Mouse (Mus musculus) forebrain, postnatal 0 days (tissue): Measurements from ENCODE around the gene Adamtsl3. TPM values are rescaled to one million over a fixed set of nuclear protein-coding genes. Genes with fewer than 3 reads are reported as not detected.
"Not testable (repeated sequence)": the region's sequence is repeated elsewhere in the genome, so short reads cannot be mapped to it uniquely, and the experiment has no call there.

Source experiments
- ATAC-seq: fragments of 200-750 bp; cut with Nextera tagmentation; 2 replicates; pipeline ENCODE4 v1.8.0; 2017; ENCODE audit warnings: mild to moderate bottlenecking, moderate library complexity
- DNase-seq: peaks from one replicate; pipeline ENCODE4 v3.0.0-alpha.2; 2015
- H3K27ac ChIP-seq: fragments of 300-500 bp; sonication (generic); 2 replicates; pipeline ENCODE4 v1.5.1; 2014; ENCODE audit warnings: low read depth, mild to moderate bottlenecking, antibody characterized with exemption, low read length, moderate library complexity, mixed read lengths
- H3K27me3 ChIP-seq: fragments of 300-500 bp; sonication (generic); 2 replicates; pipeline ENCODE4 v1.6.1; 2014; ENCODE audit warnings: mild to moderate bottlenecking, low read length, mixed read lengths; ENCODE audit not compliant: insufficient read depth
- H3K36me3 ChIP-seq: fragments of 300-500 bp; sonication (generic); 2 replicates; pipeline ENCODE4 v1.6.1; 2014; ENCODE audit warnings: mild to moderate bottlenecking, moderate library complexity; ENCODE audit not compliant: insufficient read depth
- H3K4me1 ChIP-seq: fragments of 300-500 bp; sonication (generic); 2 replicates; pipeline ENCODE4 v1.6.1; 2014; ENCODE audit warnings: antibody characterized with exemption; ENCODE audit not compliant: insufficient read depth
- H3K4me2 ChIP-seq: fragments of 300-500 bp; sonication (generic); 2 replicates; pipeline ENCODE4 v1.6.1; 2014; ENCODE audit warnings: low read depth, mild to moderate bottlenecking, moderate library complexity
- H3K4me3 ChIP-seq: fragments of 300-500 bp; sonication (generic); 2 replicates; pipeline ENCODE4 v1.5.1; 2014; ENCODE audit warnings: low read depth, low read length, mixed read lengths
- H3K9ac ChIP-seq: fragments of 300-500 bp; sonication (generic); 2 replicates; pipeline ENCODE4 v1.6.1; 2014; ENCODE audit warnings: mild to moderate bottlenecking
- H3K9me3 ChIP-seq: fragments of 300-500 bp; sonication (generic); 2 replicates; pipeline ENCODE4 v1.6.1; 2016; ENCODE audit warnings: low read length
- CTCF ChIP-seq: sonication (generic); IDR thresholded peaks from 2 replicates; pipeline ENCODE4 v1.5.1; 2016; ENCODE audit warnings: antibody characterized with exemption, control low read depth, low read depth
- WGBS: fragments of 180-500 bp; shearing (Covaris S2); extraction: QIAGEN DNeasy Blood & Tissue Kit; methylation state at CpG from one replicate; pipeline ENCODE4 v1.1.7; 2014; 5-methylcytosine and 5-hydroxymethylcytosine counted together
- polyA plus RNA-seq: library from polyadenylated mRNA; unstranded; fragments of >200 nt; fragmentation: Nextera tagmentation; extraction: Ambion mirVana; gene quantifications from 2 replicates; pipeline ENCODE4 v1.2.1, GENCODE M21; 2015
- total RNA-seq: library from RNA; depleted of rRNA; stranded (reverse); fragments of >200 nt; gene quantifications from 2 replicates; pipeline ENCODE4 v1.2.3, GENCODE M21; 2014

The Adamtsl3 gene
- total and polyA plus RNA-seq, 2 experiments from 2014 or later: 0.61 to 4.8 TPM

DNA sequence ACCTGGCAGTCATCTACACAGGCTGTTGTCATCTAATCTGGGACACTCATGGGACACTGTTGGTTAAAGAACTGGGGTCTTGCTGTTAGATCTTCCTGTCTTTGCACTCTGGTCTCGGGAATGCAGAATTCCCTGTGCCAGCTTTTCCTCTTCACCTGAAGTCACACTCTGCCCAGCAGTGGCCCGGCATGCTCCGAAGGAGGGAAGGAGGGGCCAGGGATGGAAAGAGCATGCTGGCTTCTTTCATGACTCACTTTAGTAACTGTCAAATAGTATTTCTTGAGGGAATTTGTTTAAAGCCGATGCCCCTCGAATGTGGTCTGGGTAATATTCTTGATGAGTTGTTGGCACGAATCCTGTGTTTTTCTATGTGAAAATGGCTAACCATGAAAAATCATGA, 81.2 kb downstream of the Adamtsl3 start:
- no peak for ATAC-seq
- 88% methylated on average over 6 of the region's 6 CpGs for WGBS
- no peak for TF ChIP-seq CTCF

GRCm38 (mm10) chr7:82417053-82417452, 81.6 kb downstream of the Adamtsl3 start:
- ATAC-seq (no peak), DNase-seq (no peak)
- Histone ChIP-seq H3K4me1 (no peaks in the 10 kb centered on the region), H3K9ac (no peak overlapping the region), H3K4me3 (no peak overlapping the region), H3K4me2 (no peak overlapping the region), H3K9me3 (no peaks in the 10 kb centered on the region), H3K36me3 (no peaks in the 10 kb centered on the region), H3K27me3 (no peaks in the 10 kb centered on the region), H3K27ac (no peak overlapping the region)
- WGBS: 83% methylated on average over 4 of the region's 4 CpGs
- no peak for TF ChIP-seq CTCF

More for the DNA sequence above, 81.2 kb downstream of the Adamtsl3 start:
- no peaks in the 10 kb centered on the region for H3K4me1 ChIP-seq
- H3K9me3 ChIP-seq: no peaks in the 10 kb centered on the region
- no peaks in the 10 kb centered on the region for H3K27me3 ChIP-seq
- no peaks in the 10 kb centered on the region for H3K36me3 ChIP-seq
- DNase-seq: no peak
- no peak overlapping the region for H3K9ac ChIP-seq
- H3K27ac ChIP-seq: no peak overlapping the region
- H3K4me2 ChIP-seq: no peak overlapping the region
- H3K4me3 ChIP-seq: no peak overlapping the region

- 53% methylated on average over 6 of the region's 6 CpGs for WGBS
- H3K4me3 ChIP-seq, H3K36me3 ChIP-seq, H3K4me2 ChIP-seq, H3K27me3 ChIP-seq, H3K9ac ChIP-seq, H3K27ac ChIP-seq, H3K9me3 ChIP-seq, H3K4me1 ChIP-seq: not testable (repeated sequence)
- DNase-seq (peak; percentile 26), ATAC-seq (peak; percentile 80)
These were observed 85.0 kb downstream of the Adamtsl3 start for GRCm38 (mm10) chr7:82420329-82421052.

GRCm38 (mm10) chr7:82422561-82422960, 87.1 kb downstream of the Adamtsl3 start:
- no peak for ATAC-seq
- TF ChIP-seq CTCF: no peak

DNA sequence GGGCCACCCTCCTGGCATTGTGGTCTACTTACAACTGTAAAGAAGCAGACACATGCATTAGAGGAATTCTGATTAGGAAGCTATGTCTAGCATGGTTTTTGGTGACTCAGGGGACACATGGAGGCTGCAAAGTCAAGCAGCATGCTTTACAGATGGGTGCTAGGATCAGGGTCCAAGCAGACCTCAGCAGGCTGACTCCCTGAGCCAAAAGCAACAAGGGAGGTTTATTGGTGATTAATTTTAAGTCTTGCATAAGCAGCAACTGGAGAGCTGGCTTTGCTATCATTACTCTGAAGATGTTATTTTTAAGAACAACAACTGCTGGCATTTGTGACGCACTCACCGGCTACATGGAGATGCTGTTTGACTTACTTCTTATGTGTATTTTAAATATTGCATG, 88.1 kb downstream of the Adamtsl3 start:
- no peak overlapping the region for H3K4me2 ChIP-seq
- H3K9ac ChIP-seq: no peak overlapping the region
- no peak overlapping the region for H3K27ac ChIP-seq
- no peaks in the 10 kb centered on the region for H3K27me3 ChIP-seq
- no peaks in the 10 kb centered on the region for H3K9me3 ChIP-seq
- no peaks in the 10 kb centered on the region for H3K4me1 ChIP-seq
- TF ChIP-seq CTCF: no peak
- no peak overlapping the region for H3K4me3 ChIP-seq
- no peak for DNase-seq
- ATAC-seq: no peak
- WGBS: 87% methylated on average over 2 of the region's 2 CpGs
- no peaks in the 10 kb centered on the region for H3K36me3 ChIP-seq

More at GRCm38 (mm10) chr7:82422561-82422960, 87.1 kb downstream of the Adamtsl3 start:
- Histone ChIP-seq H3K27ac (no peak overlapping the region), H3K27me3 (no peaks in the 10 kb centered on the region), H3K36me3 (no peaks in the 10 kb centered on the region), H3K4me3 (no peak overlapping the region), H3K4me1 (no peaks in the 10 kb centered on the region), H3K9ac (no peak overlapping the region), H3K9me3 (no peaks in the 10 kb centered on the region), H3K4me2 (no peak overlapping the region)
- 76% methylated on average over 3 of the region's 3 CpGs for WGBS
- DNase-seq: no peak

DNA sequence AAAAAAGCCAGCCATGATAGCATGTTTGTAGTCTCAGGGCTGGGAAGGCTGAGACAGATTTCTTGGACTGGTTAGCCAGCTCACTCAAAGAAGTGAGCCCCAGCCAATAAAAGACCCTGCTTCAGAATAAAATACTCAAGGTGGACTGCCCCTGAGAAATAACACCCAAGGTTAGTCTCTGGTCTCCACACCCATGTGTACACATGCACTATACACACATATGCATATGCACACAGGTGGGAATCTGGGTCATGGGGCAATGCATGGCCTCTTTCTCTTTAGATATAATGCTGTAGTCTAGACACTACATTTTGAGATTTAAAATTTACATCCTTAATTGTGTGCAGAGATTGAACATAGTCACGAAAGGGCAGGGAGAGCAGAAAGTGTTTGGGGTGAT, 88.8 kb downstream of the Adamtsl3 start:
- H3K27ac ChIP-seq: no peak overlapping the region
- no peaks in the 10 kb centered on the region for H3K4me1 ChIP-seq
- H3K9me3 ChIP-seq: no peaks in the 10 kb centered on the region
- no peaks in the 10 kb centered on the region for H3K27me3 ChIP-seq
- WGBS: 83% methylated on average over 1 of the region's 1 CpGs
- no peak overlapping the region for H3K9ac ChIP-seq
- no peak overlapping the region for H3K4me2 ChIP-seq
- ATAC-seq (no peak), DNase-seq (no peak)
- H3K4me3 ChIP-seq: no peak overlapping the region
- no peak for TF ChIP-seq CTCF
- no peaks in the 10 kb centered on the region for H3K36me3 ChIP-seq

DNA sequence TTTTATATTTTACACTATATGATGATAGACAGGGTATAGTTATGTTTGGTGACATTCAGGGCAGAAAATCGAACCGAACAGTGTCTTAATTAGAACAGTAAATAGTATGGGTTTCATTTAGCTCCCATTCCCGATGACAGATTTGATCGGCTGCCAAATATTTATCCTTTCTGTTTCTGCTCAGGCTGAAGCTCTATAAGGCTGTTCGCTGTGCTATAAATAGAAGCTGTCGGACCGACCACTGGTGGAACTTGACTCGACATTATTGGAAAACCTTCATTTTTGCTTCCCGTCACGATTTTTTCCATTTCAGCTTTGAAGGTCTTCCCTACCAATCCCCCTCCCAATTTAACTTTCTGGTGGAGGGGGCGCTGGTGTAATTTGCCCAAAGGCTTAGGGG, 89.9 kb downstream of the Adamtsl3 start:
- no peak for TF ChIP-seq CTCF
- DNase-seq: no peak
- ATAC-seq: no peak
- H3K4me2 ChIP-seq: no peak overlapping the region; the same call in 1 of the 2 replicates
- H3K27me3 ChIP-seq: no peaks in the 10 kb centered on the region
- no peaks in the 10 kb centered on the region for H3K36me3 ChIP-seq
- H3K9me3 ChIP-seq: no peaks in the 10 kb centered on the region
- no peak overlapping the region for H3K4me3 ChIP-seq
- no peak overlapping the region for H3K27ac ChIP-seq
- 41% methylated on average over 11 of the region's 11 CpGs for WGBS
- no peaks in the 10 kb centered on the region for H3K4me1 ChIP-seq
- no peak overlapping the region for H3K9ac ChIP-seq
